Mouse (Mus musculus): ENCODE data around the gene Olfr1042. TPM values are rescaled to one million over a fixed set of nuclear protein-coding genes. Genes with fewer than 3 reads are reported as not detected.

The Olfr1042 gene
- polyA plus RNA-seq (2015; fragmentation: Illumina TruSeq; extraction: RNeasy Lipid Tissue Mini Kit (QIAGEN cat#74804); ENCODE audit: low read depth, low replicate concordance), result not detected

DNA sequence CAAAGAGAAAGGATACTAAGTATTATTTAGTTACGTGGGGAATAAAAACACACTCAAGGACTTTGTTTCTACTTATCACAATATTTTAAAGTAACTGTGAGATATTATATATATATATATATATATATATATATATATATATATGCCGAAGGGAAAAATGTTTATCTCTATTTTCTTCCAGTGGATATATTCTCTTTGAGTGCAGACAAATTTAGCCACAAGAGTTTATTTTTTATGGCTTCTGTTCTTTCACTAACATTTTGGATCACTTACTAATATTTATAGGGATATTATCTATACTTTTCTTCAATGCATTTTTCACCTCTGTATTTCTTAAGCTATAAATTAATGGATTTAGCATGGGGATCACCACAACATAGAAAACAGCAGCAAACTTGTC is at the start of gene Olfr1042:
Gene Olfr1042 (minus strand): TSS at position 101 of the 400 bp plus-strand sequence.

DNA sequence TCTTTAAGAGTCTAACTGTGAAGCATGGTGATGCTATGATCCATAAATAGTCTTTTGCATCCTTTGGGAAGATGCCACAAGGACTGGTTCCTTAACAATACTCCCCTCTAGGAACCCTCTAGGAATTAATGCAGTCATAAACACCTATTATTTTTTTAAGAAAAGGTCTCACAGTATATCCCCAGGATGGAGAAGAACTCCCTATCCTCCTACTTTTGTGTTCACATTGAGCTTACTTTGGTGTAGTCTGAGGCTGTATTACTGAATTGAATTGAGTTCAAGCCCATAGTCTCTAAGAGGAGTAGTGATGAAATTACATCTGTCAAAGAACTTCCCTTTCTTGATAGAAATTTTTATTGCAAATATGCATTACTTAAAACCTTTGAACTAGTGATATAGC is 41.3 kb upstream of the Olfr1042 start, which contains the start of gene Olfr1045:
Gene Olfr1045 (minus strand): TSS at position 101 of the 400 bp plus-strand sequence.

DNA sequence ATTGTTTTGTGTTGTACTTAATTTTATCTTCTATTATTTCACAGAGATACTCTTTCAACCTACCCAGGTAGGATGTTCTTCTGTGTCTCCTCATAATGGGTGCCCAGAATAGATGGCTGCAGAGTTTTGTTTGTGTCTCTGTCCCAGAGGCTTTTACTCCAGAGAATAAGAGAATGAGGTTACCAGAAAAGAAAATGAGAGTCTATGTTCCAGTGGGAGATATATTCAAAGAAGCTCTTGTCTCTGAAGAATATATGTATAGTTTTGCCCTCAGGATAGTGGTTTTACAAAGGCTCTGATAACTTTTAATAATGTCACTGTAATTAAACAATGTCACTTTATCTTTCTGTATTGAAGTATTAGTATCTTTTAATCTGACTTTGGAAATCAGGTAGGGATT is 23.9 kb upstream of the Olfr1042 start, which contains the start of gene Olfr52:
Gene Olfr52 (minus strand): TSS at position 101 of the 400 bp plus-strand sequence.

DNA sequence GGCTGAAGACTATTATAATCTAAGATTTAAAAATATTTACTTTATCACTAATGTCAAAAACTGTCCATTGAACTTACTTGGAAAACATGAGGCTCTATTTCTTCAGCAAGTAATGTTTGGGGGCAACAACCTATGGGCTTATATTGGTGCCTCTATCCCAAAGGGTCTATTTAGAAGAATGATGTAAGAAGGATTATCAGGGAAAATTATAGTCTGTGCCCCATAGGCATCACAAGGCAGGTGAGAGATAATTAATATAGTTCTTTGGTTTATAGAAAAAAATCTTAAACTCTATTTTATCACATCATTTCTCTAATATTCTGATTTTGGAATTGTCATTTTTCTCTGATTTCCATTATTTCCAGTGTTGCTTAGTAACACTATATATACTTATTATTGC is 16.1 kb upstream of the Olfr1042 start, which contains the start of gene Olfr1044:
Gene Olfr1044 (minus strand): TSS at position 101 of the 400 bp plus-strand sequence.

DNA sequence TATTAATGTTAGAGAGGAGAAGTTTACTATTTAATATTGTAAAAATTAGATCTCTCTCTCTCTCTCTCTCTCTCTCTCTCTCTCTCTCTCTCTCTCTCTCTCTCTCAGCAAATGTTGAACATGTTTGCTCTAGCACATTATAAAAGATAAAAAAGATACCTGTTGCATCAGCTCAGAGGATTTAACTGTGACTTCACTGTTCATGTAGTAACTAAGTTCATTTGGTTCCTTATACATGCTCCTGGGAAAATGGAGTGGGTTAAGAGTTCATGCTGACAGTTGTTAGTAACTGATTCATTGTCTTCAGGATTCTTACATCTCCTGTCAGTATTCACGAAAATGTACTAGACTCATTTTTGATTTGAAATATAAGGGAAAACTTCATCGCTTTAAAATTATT is 5.8 kb upstream of the Olfr1042 start, which contains the start of gene Olfr1043:
Gene Olfr1043 (minus strand): TSS at position 101 of the 400 bp plus-strand sequence.

DNA sequence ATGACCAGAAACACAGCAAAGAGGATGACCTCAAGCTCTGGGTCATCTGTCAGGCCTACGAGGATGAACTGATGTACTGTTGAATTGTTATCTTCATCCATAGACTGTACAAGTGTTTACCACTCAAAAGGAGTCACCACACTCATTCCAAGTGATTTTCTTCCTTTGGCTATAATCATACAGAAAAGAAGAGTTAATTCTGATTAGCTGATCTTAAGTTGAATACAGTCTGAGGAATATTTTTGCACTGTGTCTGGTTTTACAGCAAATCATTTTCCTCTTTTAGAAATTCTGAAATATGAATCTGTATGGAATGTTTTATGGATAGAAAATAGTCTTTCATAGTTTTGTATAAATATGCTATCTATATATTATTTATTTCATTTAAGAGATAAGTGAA is 15.0 kb downstream of the Olfr1042 start, which contains the start of gene Olfr1040:
Gene Olfr1040 (minus strand): TSS at position 101 of the 400 bp plus-strand sequence.

DNA sequence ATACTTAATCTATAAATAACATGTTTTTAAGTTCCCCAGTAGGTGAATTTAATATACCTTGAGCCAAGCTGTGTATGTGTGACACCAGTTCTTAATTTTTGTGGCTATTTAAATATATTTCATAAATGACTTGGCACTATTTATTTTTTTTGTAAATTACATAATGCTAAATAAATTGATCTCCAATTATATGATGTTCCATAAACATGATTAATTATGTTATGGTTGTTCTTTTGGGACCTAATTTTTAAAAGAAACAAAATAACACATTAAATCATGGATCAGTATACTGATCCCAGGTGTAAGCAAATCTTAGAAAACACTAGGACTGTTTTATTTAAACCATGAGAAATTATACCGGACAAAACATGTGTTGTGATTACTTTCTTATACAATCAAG is 25.8 kb downstream of the Olfr1042 start, which contains the start of gene Olfr1039:
Gene Olfr1039 (minus strand): TSS at position 101 of the 400 bp plus-strand sequence.

Other genes with a start within 250 kb of the Olfr1042 start
- gene Olfr1025-ps1, start 246.6 kb downstream of the Olfr1042 start, polyA plus RNA-seq (2015; fragmentation: Illumina TruSeq; extraction: RNeasy Lipid Tissue Mini Kit (QIAGEN cat#74804); ENCODE audit: low read depth, low replicate concordance), result not detected
- not detected for gene Olfr1026, start 240.3 kb downstream of the Olfr1042 start, polyA plus RNA-seq (2015; fragmentation: Illumina TruSeq; extraction: RNeasy Lipid Tissue Mini Kit (QIAGEN cat#74804); ENCODE audit: low read depth, low replicate concordance)
- not detected for gene Olfr1028, start 211.4 kb downstream of the Olfr1042 start, polyA plus RNA-seq (2015; fragmentation: Illumina TruSeq; extraction: RNeasy Lipid Tissue Mini Kit (QIAGEN cat#74804); ENCODE audit: low read depth, low replicate concordance)
- gene Olfr1029, start 187.9 kb downstream of the Olfr1042 start, polyA plus RNA-seq (2015; fragmentation: Illumina TruSeq; extraction: RNeasy Lipid Tissue Mini Kit (QIAGEN cat#74804); ENCODE audit: low read depth, low replicate concordance), result not detected
- gene Olfr1030, start 182.6 kb downstream of the Olfr1042 start, polyA plus RNA-seq (2015; fragmentation: Illumina TruSeq; extraction: RNeasy Lipid Tissue Mini Kit (QIAGEN cat#74804); ENCODE audit: low read depth, low replicate concordance), result not detected
- not detected for gene Olfr1031, start 171.5 kb downstream of the Olfr1042 start, polyA plus RNA-seq (2015; fragmentation: Illumina TruSeq; extraction: RNeasy Lipid Tissue Mini Kit (QIAGEN cat#74804); ENCODE audit: low read depth, low replicate concordance)
- not detected for gene Olfr1032, start 156.3 kb downstream of the Olfr1042 start, polyA plus RNA-seq (2015; fragmentation: Illumina TruSeq; extraction: RNeasy Lipid Tissue Mini Kit (QIAGEN cat#74804); ENCODE audit: low read depth, low replicate concordance)
- gene Olfr1033, start 141.2 kb downstream of the Olfr1042 start, polyA plus RNA-seq (2015; fragmentation: Illumina TruSeq; extraction: RNeasy Lipid Tissue Mini Kit (QIAGEN cat#74804); ENCODE audit: low read depth, low replicate concordance), result 0.13 TPM
- gene Olfr1034, start 116.0 kb downstream of the Olfr1042 start, polyA plus RNA-seq (2015; fragmentation: Illumina TruSeq; extraction: RNeasy Lipid Tissue Mini Kit (QIAGEN cat#74804); ENCODE audit: low read depth, low replicate concordance), result not detected
- gene Olfr1036, start 87.8 kb downstream of the Olfr1042 start, polyA plus RNA-seq (2015; fragmentation: Illumina TruSeq; extraction: RNeasy Lipid Tissue Mini Kit (QIAGEN cat#74804); ENCODE audit: low read depth, low replicate concordance), result not detected
- not detected for gene Olfr1037, start 74.5 kb downstream of the Olfr1042 start, polyA plus RNA-seq (2015; fragmentation: Illumina TruSeq; extraction: RNeasy Lipid Tissue Mini Kit (QIAGEN cat#74804); ENCODE audit: low read depth, low replicate concordance)
- gene Olfr1039, start 25.9 kb downstream of the Olfr1042 start, polyA plus RNA-seq (2015; fragmentation: Illumina TruSeq; extraction: RNeasy Lipid Tissue Mini Kit (QIAGEN cat#74804); ENCODE audit: low read depth, low replicate concordance), result not detected
- not detected for gene Olfr1040, start 15.1 kb downstream of the Olfr1042 start, polyA plus RNA-seq (2015; fragmentation: Illumina TruSeq; extraction: RNeasy Lipid Tissue Mini Kit (QIAGEN cat#74804); ENCODE audit: low read depth, low replicate concordance)
- gene Olfr1043, start 5.7 kb upstream of the Olfr1042 start, polyA plus RNA-seq (2015; fragmentation: Illumina TruSeq; extraction: RNeasy Lipid Tissue Mini Kit (QIAGEN cat#74804); ENCODE audit: low read depth, low replicate concordance), result not detected
- not detected for gene Olfr1044, start 16.0 kb upstream of the Olfr1042 start, polyA plus RNA-seq (2015; fragmentation: Illumina TruSeq; extraction: RNeasy Lipid Tissue Mini Kit (QIAGEN cat#74804); ENCODE audit: low read depth, low replicate concordance)
- gene Olfr52, start 23.8 kb upstream of the Olfr1042 start, polyA plus RNA-seq (2015; fragmentation: Illumina TruSeq; extraction: RNeasy Lipid Tissue Mini Kit (QIAGEN cat#74804); ENCODE audit: low read depth, low replicate concordance), result not detected
- gene Olfr1045, start 41.2 kb upstream of the Olfr1042 start, polyA plus RNA-seq (2015; fragmentation: Illumina TruSeq; extraction: RNeasy Lipid Tissue Mini Kit (QIAGEN cat#74804); ENCODE audit: low read depth, low replicate concordance), result not detected
- gene Olfr1046, start 57.5 kb upstream of the Olfr1042 start, polyA plus RNA-seq (2015; fragmentation: Illumina TruSeq; extraction: RNeasy Lipid Tissue Mini Kit (QIAGEN cat#74804); ENCODE audit: low read depth, low replicate concordance), result not detected
- gene Olfr1047, start 69.6 kb upstream of the Olfr1042 start, polyA plus RNA-seq (2015; fragmentation: Illumina TruSeq; extraction: RNeasy Lipid Tissue Mini Kit (QIAGEN cat#74804); ENCODE audit: low read depth, low replicate concordance), result not detected
- not detected for gene Olfr1048, start 78.5 kb upstream of the Olfr1042 start, polyA plus RNA-seq (2015; fragmentation: Illumina TruSeq; extraction: RNeasy Lipid Tissue Mini Kit (QIAGEN cat#74804); ENCODE audit: low read depth, low replicate concordance)
- not detected for gene Olfr1049, start 96.5 kb upstream of the Olfr1042 start, polyA plus RNA-seq (2015; fragmentation: Illumina TruSeq; extraction: RNeasy Lipid Tissue Mini Kit (QIAGEN cat#74804); ENCODE audit: low read depth, low replicate concordance)
- gene Olfr1051, start 117.2 kb upstream of the Olfr1042 start, polyA plus RNA-seq (2015; fragmentation: Illumina TruSeq; extraction: RNeasy Lipid Tissue Mini Kit (QIAGEN cat#74804); ENCODE audit: low read depth, low replicate concordance), result not detected
- not detected for gene Olfr1052, start 130.6 kb upstream of the Olfr1042 start, polyA plus RNA-seq (2015; fragmentation: Illumina TruSeq; extraction: RNeasy Lipid Tissue Mini Kit (QIAGEN cat#74804); ENCODE audit: low read depth, low replicate concordance)
- gene Olfr1053, start 153.4 kb upstream of the Olfr1042 start, polyA plus RNA-seq (2015; fragmentation: Illumina TruSeq; extraction: RNeasy Lipid Tissue Mini Kit (QIAGEN cat#74804); ENCODE audit: low read depth, low replicate concordance), result not detected
- gene Olfr1054, start 173.6 kb upstream of the Olfr1042 start, polyA plus RNA-seq (2015; fragmentation: Illumina TruSeq; extraction: RNeasy Lipid Tissue Mini Kit (QIAGEN cat#74804); ENCODE audit: low read depth, low replicate concordance), result not detected
- gene Olfr1055, start 188.4 kb upstream of the Olfr1042 start, polyA plus RNA-seq (2015; fragmentation: Illumina TruSeq; extraction: RNeasy Lipid Tissue Mini Kit (QIAGEN cat#74804); ENCODE audit: low read depth, low replicate concordance), result not detected
- not detected for gene Olfr1056, start 200.6 kb upstream of the Olfr1042 start, polyA plus RNA-seq (2015; fragmentation: Illumina TruSeq; extraction: RNeasy Lipid Tissue Mini Kit (QIAGEN cat#74804); ENCODE audit: low read depth, low replicate concordance)
- not detected for gene Olfr1057, start 216.6 kb upstream of the Olfr1042 start, polyA plus RNA-seq (2015; fragmentation: Illumina TruSeq; extraction: RNeasy Lipid Tissue Mini Kit (QIAGEN cat#74804); ENCODE audit: low read depth, low replicate concordance)
- gene Olfr1058, start 226.7 kb upstream of the Olfr1042 start, polyA plus RNA-seq (2015; fragmentation: Illumina TruSeq; extraction: RNeasy Lipid Tissue Mini Kit (QIAGEN cat#74804); ENCODE audit: low read depth, low replicate concordance), result not detected

Data from brain, adult 10 weeks (tissue).